Mouse (Mus musculus): ENCODE data around the gene Ccdc38.

DNA sequence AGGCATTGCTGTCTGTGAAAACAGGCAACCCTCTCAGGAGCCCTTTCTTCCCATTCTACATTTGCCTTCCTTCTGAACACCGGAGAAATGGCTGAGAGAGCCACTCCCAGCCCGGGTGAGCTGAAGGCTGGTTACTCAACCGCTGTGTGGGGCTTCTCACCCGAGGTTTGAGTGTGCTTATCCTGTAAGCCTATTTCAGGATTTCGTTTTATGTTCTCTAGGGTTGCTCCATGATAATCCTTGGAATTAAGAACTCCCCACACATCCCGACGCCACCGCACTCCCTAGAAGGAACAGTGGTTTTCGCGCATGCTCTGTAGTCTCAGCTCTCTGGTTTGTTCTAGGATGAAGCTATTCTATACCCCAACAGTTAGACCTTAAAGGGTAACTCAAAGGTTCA lies 39.1 kb upstream of the Ccdc38 start:
- TF ChIP-seq CTCF (conservative IDR thresholded peaks at IDR 0.05; ENCODE audit: insufficient read depth, insufficient read length, low read depth, low read length) (no peak), POLR2A (IDR thresholded peaks at IDR 0.05; ENCODE audit: low read depth, low read length) (no peak)
